Mouse (Mus musculus): ENCODE results near the gene Kcnh4.
A peak's percentile ranks its signal among the peaks of the same experiment; 100 is the strongest.
"Not testable (repeated sequence)": the region's sequence is repeated elsewhere in the genome, so short reads cannot be mapped to it uniquely, and the experiment has no call there.

Gene Kcnh4

DNA sequence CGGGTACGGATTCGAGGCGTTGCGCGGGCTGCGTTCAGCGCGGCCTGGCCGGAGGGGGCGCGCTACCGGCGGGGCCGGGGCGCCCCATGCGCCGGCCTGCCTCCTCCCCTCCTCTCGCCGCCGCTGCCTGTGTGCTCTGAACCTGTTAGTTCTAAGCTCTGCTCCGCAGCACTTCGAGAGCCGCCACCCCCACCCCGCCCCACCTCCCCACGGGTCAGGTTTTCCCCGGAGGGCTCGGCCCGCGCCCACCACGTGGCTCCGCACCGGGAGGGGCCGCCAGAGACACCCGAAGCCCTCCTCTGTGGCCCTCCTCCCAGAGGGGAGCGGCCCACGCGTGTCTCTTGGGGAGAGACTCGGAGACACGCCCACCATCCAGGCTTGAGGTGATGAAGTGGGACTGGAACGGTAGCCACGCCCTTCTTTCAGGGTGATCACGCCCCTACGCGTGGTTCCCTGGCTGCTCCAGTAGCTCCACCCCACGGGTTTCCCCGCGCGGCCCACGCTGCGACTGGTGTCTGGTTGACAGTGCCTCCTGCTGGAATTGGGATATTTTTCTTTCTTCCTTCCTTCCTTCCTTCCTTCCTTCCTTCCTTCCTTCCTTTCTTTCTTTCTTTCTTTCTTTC, at the start of gene Kcnh4:
TSS of gene Kcnh4 (minus strand) at position 332 of the 623 bp plus-strand sequence.
- DNase-seq (ENCODE audit: extremely low read depth, low read depth), result no peak

DNA sequence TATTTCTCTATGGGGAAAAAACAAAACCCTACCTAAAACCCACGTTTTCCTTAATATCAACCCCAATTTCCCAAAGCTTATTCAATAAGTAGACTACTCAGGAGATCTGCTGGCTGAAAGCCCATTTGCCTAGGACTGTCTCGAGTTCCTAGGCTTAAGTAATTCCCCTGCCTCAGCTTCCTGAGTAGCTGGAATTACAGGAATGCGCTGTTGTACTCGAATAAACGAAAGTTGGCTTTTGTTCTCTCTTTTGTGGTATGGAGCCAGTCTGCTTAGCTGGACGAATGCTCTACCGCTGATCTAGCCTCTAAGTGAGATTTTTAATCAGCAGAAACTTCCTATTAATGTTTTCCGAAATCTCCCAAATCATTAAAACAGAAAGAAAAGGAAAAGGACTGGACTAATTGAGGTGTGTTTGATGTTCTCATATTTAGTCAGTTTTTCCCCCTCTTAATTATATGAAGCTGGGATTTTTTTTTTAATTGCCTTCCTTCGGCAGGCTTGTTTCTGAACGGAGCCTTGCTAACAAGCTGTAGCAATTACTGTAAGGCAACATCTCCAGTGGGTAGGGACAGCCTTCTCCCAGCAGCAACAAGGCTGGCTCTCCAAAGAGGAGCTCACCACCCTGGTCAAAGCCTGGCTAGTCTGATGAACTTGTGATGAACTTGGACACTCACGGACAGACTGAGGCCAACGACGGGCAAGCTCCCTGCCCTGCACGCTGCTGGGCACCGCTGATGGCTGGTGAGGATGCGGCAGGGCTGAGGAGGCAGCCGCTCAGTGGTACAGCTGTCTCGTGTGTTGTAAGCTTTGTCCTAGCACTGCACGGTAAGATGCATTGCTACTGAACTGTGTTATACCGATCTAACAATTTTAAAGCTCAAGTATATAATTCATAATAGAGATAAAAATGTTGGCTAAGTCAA, 46.9 kb upstream of the Kcnh4 start:
- no peak for DNase-seq (ENCODE audit: extremely low read depth, low read depth)

DNA sequence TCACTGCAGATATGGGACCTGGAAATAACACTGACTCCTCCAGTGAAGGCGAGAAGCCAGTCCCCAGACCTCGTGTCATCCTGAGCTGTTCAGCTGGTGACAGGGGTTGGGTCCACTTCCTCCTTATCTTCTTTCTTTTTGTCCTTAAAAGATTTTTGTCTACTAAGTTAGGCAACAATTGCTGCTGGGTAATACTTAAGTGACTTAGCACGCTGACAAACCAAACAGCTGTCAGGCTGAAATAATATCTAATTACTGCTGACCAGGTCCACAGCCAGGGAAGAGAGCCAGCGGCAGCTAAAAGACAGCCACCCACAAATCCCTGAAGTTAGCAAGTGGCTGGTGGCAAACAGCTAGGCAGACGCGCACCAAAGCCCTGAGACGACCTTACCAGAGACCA, 45.8 kb upstream of the Kcnh4 start:
- no peak for DNase-seq (ENCODE audit: extremely low read depth, low read depth)

DNA sequence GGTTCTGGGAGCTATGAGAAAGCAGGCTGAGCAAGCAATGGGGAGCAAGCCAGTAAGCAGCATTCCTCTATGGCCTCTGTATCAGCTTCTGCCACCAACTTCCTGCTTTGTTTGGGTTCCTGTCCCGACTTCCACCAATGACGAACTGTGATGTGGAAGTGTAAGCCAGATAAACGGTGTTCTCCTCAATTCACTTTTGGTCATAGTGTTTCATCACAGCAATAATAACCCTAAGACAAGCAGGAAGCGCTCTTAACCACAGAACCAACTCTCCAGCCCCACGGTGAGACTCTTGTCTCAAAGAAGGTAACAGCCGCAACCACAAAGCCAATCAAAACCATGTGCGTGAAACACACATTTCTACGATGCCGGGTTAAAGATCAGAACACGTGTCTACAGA, 44.7 kb upstream of the Kcnh4 start:
- DNase-seq (ENCODE audit: extremely low read depth, low read depth), result no peak

DNA sequence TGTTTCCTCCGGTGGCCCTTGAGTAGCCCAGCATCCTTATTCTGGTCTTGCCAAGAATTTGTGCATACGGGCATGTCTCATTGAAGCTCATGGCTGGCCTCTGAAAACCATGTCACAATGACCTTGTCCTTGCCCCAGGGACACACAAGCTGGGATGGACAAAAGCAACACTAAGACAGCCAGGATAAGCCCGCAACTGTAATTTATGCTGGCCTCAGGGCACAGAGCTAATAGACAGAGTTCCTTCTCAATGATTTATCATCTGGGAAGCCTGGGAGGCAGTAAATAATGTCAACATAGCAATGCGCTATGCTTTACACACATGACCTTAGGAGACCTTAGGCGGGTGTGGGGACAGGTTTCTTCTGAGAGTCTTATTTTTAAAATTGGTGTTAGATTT, 39.7 kb upstream of the Kcnh4 start:
- no peak for DNase-seq (ENCODE audit: extremely low read depth, low read depth)

DNA sequence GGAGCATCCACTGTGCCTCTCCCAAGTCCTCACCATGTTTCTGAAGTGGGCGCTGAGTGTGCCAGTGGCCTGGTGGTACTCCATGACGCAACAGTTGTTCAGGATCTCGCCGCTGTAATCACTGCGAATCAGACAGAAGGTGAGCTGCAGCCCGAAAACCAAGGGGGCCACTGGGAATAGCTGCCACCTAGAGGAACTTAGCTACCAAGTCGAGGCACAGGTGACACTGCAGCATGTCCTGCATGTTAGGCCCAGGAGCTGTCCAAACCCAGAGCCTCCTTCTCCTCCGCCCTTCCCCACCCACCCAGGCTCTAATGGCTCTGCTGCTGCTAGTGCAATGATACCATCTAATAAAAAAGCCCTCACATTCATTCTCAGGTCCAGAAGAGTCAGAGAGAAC, 36.8 kb upstream of the Kcnh4 start:
- no peak for DNase-seq (ENCODE audit: extremely low read depth, low read depth)

DNA sequence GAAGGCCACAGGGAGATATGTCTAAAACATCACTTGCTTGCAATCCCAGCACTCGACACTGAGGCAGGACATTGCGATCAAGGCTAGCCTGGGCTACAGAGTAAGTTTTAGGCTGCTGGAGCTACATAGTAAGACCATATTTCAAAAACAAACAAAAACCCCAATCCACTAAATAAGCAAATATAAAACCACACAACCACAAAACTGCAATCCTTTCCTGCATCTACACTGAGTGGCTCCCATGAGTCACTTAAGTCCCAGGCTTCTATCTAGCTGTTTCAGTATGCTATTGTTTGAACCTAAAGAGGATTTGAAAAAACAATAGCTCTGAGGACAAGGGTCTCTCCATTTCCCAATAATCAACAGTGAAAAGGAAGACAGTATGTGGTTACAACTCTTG, 35.6 kb upstream of the Kcnh4 start:
- no peak for DNase-seq (ENCODE audit: extremely low read depth, low read depth)

DNA sequence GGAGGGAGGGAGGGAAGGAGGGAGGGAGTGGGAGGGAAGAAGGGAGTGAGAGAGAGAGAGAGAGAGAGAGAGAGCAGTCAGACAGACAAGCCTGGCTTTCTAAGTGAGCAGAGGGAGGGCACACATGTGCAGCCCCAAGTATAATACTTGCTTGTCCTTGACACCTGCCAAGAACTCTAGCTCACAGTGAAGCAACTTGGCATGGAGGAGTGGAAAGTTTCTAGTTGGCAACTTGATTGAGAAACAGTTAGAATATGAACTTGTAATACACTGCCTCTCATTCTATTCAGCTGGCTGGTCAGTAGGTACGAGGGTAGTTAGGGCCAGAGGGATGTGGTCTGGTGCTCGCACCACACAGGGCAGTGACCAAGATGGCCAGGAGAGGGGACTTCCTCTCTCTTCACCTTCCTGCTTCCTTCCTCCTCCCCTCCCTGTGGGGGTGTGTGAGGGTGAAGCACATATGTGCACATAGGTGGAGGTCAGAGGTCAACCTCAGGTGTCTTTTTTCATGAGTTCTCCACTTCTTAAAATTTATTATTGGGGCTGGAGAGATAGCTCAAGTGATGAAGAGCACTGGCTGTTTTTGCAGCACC, 31.8 kb upstream of the Kcnh4 start:
- no peak for DNase-seq (ENCODE audit: extremely low read depth, low read depth)

DNA sequence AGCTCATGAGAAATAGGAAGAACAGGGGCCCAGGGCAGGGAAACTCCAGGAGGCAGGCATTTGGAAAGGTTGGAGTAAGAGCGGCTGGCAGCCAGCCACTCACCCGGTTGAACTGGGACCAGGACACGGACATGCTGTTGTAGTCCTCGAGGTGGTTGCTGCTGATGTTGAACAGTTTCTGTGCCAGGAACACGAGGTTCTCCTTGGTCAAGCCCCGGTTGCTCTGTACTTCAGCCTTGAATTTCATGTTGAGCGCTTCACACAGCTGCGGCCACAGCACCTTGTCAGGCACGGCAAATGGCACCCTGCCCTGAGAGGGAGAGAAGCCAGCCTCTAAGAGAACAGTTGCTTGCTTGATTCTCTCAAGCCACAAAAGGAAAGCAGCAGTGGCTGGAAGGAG, 30.9 kb upstream of the Kcnh4 start:
- not testable (repeated sequence) for DNase-seq (ENCODE audit: extremely low read depth, low read depth)

DNA sequence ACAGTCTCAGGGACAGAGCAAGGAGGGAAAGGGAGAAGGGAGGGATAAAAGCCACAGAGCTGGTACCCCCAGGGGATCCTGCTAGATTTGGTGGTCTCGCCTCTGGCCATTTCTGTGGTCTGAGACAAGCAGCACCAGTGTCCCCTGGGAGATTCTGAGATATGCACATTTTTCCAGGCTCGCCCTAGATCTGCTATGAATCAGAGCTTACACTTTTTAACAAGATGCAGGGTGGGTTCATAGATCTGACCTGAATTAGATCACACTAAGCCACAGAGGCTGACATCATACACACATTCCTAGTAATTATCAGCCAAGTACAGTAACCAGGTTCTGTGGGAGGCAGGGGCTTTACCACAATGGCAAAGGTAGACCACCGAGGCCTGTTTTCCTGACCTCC, 30.0 kb upstream of the Kcnh4 start:
- no peak for DNase-seq (ENCODE audit: extremely low read depth, low read depth)

DNA sequence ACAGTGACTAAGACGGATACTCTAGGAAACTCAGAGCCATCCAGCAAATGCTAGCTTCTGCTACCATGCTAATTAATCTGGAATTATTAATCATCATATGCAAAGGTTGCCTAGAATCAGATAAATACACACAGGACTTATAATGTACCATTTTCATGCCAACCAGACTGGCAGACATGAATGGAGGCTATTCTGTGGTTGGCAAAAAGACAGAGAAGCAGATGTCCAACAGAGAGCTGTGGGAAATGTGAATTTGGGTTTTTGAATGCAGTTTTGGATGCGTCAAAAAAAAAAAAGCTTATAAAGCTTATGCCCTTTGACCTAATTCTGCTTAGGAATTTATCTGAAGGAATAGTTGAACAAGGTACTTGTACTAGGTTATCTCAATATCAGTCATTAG, 26.0 kb upstream of the Kcnh4 start:
- DNase-seq (ENCODE audit: extremely low read depth, low read depth), result no peak

DNA sequence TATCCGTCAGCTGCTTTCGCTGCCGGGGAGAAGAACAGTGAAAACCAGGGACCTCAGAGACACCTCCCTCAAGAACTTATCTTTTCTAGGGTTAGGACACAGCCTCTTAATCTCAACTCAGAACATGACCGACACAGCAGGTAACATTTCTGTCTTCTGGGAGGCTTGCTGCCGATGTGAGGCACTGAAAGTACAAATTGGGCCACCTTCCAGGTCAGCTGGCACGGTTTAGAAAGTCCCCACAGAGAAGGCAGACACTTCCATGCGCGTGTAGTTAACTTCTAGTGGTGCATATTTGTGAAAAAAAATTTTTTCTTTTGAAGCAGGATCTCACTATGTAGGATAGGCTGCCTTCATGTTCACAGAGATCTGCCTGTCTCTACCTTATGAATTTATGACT, 24.5 kb upstream of the Kcnh4 start:
- DNase-seq (ENCODE audit: extremely low read depth, low read depth), result no peak

DNA sequence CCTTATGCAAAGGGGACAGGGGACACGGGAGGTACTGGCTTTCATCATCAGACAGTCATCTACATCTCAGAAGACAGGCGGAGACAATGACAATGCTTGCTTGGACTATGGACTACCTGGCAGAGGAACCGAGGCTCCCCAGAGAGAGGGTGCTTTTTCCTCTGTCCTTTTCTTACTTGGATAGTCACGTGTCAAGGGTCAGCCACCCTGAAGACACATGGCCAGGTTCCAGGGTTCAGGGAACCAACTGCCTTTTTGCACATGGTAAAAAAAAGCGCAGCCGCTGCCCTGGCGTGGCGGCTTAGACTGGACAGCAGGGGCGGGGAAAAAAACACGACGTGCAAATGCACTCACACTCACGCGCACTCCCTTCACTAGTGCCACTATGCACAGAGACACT, 22.8 kb upstream of the Kcnh4 start:
- no peak for DNase-seq (ENCODE audit: extremely low read depth, low read depth)

DNA sequence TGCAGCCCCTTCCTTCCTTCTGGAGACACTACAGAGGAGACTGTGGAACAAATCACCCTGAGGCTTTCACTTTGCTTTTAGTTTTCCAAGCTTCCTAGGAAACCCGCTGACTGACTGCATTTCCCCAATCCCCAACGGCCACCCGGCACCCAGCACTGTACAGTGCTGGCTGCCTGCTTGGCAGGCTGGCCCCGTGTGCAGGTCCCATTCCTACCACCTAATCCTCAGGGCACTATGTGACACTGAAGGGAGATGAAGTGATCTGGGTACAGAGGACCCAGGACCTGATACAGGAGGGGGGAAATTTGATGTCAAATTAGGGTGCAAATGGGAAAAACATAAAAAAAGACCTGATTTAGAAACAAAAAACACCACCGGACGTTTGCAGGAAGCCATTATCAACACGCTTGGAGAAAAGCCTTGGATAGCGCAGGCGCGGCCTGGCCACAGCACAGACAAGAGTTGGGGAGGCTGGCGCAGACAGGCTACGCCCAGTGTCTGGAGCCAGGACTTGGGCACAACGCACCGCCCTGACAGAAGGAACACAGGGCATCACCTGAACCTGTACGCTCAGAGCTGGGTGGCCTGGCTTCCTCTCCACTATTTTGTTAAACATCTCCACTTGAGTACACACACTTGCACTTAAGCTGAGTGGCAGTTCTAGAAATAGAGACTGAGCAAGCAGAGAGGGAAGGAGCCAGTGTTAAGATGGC, 22.2 kb upstream of the Kcnh4 start:
- DNase-seq (ENCODE audit: extremely low read depth, low read depth), result no peak

DNA sequence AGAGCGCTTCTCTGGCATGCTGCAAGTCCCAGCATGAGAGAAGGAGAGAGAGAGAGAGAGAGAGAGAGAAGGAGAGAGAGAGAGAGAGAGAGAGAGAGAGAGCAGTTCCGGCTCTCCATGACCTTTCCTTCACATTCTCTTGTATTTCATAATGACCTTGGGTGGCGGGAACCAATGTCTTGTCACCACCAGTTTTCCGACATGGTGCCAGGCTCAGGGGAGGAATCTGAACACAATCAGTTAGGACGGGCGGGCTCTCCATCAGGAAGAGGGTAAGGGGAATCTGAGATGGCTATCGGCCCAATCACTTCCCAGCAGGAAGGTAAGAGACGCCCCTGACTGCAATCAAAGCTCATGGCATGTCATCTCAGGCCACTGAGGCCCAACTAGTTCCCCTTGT, 20.5 kb upstream of the Kcnh4 start:
- DNase-seq (ENCODE audit: extremely low read depth, low read depth), result no peak

DNA sequence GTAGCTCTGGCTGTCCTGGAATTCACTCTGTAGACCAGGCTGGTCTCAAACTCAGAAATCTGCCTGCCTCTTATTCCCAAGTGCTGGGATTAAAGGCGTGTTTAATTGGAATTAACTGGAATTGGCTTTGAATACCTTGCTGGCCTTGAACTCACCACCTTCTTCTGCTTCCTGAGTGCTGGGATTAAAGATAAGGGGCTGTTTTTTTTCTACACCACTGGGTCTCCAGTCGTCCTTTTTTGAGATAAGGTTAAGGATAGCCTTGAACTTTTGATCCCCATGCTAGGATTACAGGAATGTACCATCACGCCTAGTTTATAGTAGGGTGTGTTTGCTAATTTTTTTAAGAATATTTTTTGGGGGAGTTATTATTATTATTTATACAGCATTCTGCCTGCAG, 18.3 kb upstream of the Kcnh4 start:
- no peak for DNase-seq (ENCODE audit: extremely low read depth, low read depth)

DNA sequence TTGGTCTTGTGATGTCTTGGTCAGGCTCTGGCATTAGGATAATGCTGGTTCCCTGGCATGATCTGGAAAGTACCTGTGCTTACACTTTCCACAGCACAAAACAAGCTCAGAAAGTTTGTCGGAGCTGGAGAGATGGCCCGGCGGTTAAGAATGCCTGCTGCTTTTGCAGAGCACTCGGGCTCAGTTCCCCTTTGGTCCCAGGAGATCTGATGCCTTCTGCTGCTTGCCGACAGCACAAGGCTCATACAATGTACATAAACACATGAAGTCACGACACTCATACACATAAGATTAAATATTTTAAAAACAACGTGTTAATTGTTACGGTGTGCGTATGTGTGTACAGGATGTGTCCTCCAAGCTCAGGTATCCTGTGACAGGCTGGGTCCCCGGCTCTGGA, 16.2 kb upstream of the Kcnh4 start:
- no peak for DNase-seq (ENCODE audit: extremely low read depth, low read depth)

DNA sequence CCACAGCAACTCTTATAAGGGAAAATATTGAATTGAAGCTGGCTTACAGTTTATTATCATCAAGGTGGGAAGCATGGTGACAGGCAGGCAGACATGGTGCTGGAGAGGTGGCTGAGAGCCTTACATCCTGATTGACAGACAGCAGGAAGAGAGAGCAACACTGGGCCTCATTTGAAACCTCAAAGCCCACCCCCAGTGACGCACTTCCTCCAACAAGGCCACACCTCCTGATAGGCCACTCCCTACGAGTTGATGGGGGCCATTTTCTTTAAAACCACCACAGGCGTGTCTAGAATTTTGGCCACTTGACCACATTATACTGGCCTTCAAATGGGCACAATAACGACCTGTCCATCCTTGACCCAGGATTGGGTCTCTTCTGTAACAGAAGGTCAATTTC, 14.5 kb upstream of the Kcnh4 start:
- no peak for DNase-seq (ENCODE audit: extremely low read depth, low read depth)

DNA sequence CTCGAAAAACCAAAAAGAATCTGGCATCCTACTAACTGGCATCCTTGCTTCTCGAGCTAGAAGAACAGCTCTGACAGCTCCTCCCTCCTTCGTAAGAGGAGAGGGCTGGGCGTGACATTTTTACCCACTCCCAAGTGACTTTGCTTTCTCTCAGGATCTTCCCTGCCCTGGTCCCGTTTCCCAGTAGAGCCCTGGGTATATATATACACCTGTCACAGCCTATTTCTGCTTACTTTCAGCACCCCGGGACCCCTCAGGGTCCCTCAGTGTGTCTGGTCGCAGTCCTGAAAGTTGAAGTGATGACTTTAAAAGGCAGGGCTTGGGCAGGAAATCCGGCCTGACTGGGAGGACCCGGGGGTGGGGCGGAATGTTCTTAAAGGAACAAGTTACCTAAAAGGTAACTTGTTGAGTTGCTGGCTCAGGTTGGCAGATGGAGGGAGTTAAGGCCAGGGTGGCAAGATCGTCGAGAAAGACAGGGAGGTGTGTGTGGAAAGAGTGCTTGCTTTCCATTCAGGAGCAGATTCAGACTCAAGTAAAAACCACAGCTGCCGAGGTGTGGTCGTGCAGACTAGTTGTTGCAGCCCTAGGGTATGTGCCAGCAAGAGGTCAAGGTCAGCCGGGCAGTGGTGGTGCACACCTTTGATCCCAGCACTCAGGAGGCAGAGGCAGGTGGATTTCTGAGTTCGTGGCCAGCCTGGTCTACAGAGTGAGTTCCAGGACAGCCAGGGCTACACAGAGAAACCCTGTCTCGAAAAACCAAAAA, 11.1 kb upstream of the Kcnh4 start, which contains the start of gene Ghdc:
TSS of gene Ghdc (minus strand) at position 312 of the 763 bp plus-strand sequence.
- DNase-seq (ENCODE audit: extremely low read depth, low read depth), result peak; percentile 62

DNA sequence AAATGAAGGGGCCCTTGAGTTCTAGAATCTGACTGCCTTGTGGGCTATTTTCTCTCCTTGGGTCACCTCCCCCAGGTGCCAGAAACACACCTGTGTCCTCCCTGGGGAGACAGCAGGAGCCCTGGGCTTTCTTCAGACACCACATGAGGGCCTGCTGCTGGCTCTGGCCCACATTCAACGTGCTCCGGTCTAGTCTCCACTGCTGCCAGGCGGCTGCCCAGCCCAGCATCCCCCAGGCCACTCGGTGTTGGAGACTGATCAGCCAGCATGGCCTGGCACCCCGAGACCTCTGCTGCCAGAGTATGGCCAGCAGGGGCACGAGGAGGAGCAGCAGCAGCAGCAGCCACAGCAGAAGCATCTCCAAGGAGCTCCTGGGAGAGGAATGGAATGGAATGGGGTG, 10.2 kb upstream of the Kcnh4 start:
- no peak for DNase-seq (ENCODE audit: extremely low read depth, low read depth)

DNA sequence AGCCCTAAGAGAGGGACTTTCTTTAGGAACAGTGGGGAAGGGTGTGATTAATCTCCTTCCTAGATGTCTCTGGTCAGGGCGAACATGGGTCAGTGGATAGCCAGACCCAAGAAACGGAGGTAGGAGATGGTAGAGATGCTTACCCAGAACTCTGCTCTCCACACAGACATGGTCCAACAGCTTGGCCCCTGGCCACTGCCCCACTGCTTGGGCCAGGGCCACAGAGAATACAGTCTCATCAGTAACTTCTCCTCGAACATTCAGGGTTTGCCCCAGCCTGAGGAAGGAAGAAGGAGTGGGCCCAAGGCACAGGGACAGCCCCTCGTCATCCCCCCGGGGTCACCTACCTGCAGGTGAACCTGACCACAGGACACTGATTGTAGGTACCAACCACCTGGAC, 8.1 kb upstream of the Kcnh4 start:
- no peak for DNase-seq (ENCODE audit: extremely low read depth, low read depth)
